Mouse (Mus musculus) embryonic facial prominence, embryonic 10.5 days (tissue): ENCODE data around the gene Syngr3. TPM values are rescaled to one million over a fixed set of nuclear protein-coding genes. Genes with fewer than 3 reads are reported as not detected.

Source experiments
- DNase-seq: peaks from one replicate; pipeline ENCODE4 v3.0.0-alpha.2; 2017; ENCODE audit warnings: low spot score
- H3K27ac ChIP-seq: fragments of 300-500 bp; sonication (generic); replicated peaks from 2 replicates; pipeline ENCODE4 v1.5.1; 2016; ENCODE audit warnings: mild to moderate bottlenecking
- H3K27me3 ChIP-seq: fragments of 300-500 bp; sonication (generic); replicated peaks from 2 replicates; pipeline ENCODE4 v1.6.1; 2016; ENCODE audit warnings: low read depth, mild to moderate bottlenecking; ENCODE audit not compliant: poor library complexity, severe bottlenecking
- H3K36me3 ChIP-seq: fragments of 300-500 bp; sonication (generic); replicated peaks from 2 replicates; pipeline ENCODE4 v1.6.1; 2016; ENCODE audit warnings: mild to moderate bottlenecking, moderate library complexity
- H3K4me1 ChIP-seq: fragments of 300-500 bp; sonication (generic); 2 replicates; pipeline ENCODE4 v1.6.1; 2016
- H3K4me3 ChIP-seq: fragments of 300-500 bp; sonication (generic); 2 replicates; pipeline ENCODE4 v1.5.1; 2016; ENCODE audit warnings: mild to moderate bottlenecking, moderate library complexity
- H3K9me3 ChIP-seq: fragments of 300-500 bp; sonication (generic); 2 replicates; pipeline ENCODE4 v1.6.1; 2016; ENCODE audit warnings: mild to moderate bottlenecking
- WGBS: fragments of 180-500 bp; shearing (Covaris S2); methylation state at CpG from one replicate; pipeline ENCODE4 v1.1.7; 2016; 5-methylcytosine and 5-hydroxymethylcytosine counted together
- polyA plus RNA-seq: library from polyadenylated mRNA; unstranded; fragments of >200 nt; fragmentation: Nextera tagmentation; extraction: Ambion mirVana; gene quantifications from 2 replicates; pipeline ENCODE4 v1.2.1, GENCODE M21; 2016

Syngr3 gene
- polyA plus RNA-seq, 1 experiment from 2014 or later: 8.1 TPM

- no peak for DNase-seq
- Histone ChIP-seq H3K4me3 (no peak overlapping the region), H3K36me3 (peaks cover 45% of the 10 kb centered on the region), H3K27me3 (no peaks in the 10 kb centered on the region), H3K27ac (no peak overlapping the region), H3K9me3 (no peaks in the 10 kb centered on the region), H3K4me1 (peaks cover 10% of the 10 kb centered on the region)
- 98% methylated on average over 15 of the region's 15 CpGs for WGBS
These were observed 26.5 kb upstream of the Syngr3 start for GRCm38 (mm10) chr17:24716166-24716682.

DNA sequence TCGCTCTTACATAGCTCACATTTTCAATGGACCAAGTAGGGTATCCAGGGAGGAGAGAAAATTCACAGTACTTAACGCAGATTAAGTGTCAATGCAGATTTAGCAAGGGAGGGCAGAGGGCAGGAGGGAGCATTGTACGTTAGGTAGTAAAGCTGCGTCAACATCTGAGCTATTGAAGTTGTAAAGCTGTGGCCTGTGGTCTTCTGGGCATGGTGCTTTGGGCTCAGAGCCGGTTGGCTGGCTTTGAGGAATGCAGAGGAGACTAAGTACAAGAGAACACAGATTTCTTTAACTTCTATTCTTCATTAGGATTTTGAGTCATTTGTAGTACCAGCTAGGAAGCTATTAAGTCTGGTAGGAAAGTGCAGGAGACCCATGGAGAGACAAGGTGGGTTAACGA, 25.8 kb upstream of the Syngr3 start:
- WGBS: 70% methylated on average over 6 of the region's 6 CpGs
- no peak overlapping the region for H3K27ac ChIP-seq
- no peaks in the 10 kb centered on the region for H3K9me3 ChIP-seq
- DNase-seq: no peak
- peaks cover 8% of the 10 kb centered on the region for H3K4me1 ChIP-seq
- H3K36me3 ChIP-seq: peaks cover 39% of the 10 kb centered on the region
- H3K27me3 ChIP-seq: no peaks in the 10 kb centered on the region
- no peak overlapping the region for H3K4me3 ChIP-seq

DNA sequence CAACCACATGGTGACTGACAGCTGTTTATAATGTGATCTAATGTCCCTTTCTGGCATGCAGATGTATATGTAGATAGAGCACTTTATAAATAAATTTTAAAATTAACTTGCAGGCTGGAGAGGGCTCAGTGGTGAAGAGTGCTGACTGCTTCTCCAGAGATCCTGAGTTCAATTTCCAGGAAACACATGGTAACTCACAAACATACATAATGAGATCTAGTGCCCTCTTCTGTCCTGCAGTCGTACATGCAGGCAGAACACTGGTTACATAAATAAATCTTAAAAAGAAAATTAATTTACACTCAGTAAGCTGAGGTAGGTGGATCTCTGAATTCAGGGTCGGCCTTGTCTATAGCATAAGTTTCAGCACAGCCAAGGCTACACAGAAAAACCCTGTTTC, 18.9 kb upstream of the Syngr3 start:
- DNase-seq: no peak
- Histone ChIP-seq H3K27ac (no peak overlapping the region), H3K27me3 (no peaks in the 10 kb centered on the region), H3K4me3 (no peak overlapping the region), H3K9me3 (no peaks in the 10 kb centered on the region), H3K36me3 (peaks cover 24% of the 10 kb centered on the region), H3K4me1 (peaks cover 16% of the 10 kb centered on the region)
- WGBS: 40% methylated on average over 2 of the region's 2 CpGs

GRCm38 (mm10) chr17:24707801-24708425, 18.2 kb upstream of the Syngr3 start:
- H3K27ac ChIP-seq: peak overlapping the region; percentile 83
- WGBS: 6% methylated on average over 24 of the region's 24 CpGs
- H3K36me3 ChIP-seq: peaks cover 30% of the 10 kb centered on the region
- H3K4me1 ChIP-seq: peaks cover 16% of the 10 kb centered on the region
- DNase-seq: no peak
- H3K4me3 ChIP-seq: peak overlapping the region; percentile 77
- H3K9me3 ChIP-seq: no peaks in the 10 kb centered on the region
- no peaks in the 10 kb centered on the region for H3K27me3 ChIP-seq

DNA sequence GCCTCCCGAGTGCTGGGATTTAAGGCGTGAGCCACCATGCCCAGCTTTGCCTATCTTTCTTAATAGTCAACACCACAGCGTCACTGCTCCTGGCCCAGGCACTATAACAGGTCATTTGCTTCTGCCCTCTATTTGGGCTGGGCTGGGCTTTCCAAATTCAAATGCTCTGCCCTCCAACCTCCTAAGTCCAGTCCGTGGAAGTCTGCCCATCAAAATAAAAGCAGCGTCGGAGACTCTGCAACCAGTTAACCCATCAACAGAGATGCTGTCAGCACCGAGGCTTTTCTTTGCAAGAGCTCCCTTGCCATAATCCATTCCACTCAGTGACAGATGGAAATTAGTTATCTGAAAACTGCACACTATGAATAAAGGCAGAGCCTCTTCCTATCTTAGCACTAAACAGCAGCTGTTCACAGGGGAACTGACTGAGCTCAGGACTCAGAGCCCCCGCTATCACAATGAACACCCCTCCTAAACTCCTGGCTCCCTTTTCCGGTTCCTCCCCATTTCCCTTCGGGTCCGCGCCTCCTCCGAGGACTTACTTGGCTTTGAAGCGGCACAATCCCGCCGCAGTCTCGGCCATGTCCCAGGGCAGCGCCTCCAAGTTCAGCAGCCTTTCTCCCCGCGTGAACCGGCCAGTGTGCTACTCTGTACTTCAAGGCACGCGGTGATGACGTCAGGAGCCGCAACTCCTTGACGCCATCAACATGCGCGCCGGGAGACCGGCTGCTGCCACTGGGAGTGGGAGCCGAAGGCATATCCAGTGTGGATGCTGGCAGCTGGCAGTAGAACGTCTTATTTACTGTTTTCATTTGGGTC, 17.4 kb upstream of the Syngr3 start, which contains the start of gene Tbl3:
Tbl3 (minus strand) TSS at position 679 of the 819 bp plus-strand sequence.
- Histone ChIP-seq H3K4me3 (peak within 1 kb of the TSS; percentile 77), H3K27me3 (no peaks in the 10 kb centered on the region), H3K9me3 (no peaks in the 10 kb centered on the region), H3K36me3 (peaks cover 38% of the 10 kb centered on the region), H3K27ac (peak within 1 kb of the TSS; percentile 83), H3K4me1 (peaks cover 16% of the 10 kb centered on the region)
- DNase-seq: peak; percentile 95
- WGBS: 4% methylated on average over 32 of the region's 32 CpGs

DNA sequence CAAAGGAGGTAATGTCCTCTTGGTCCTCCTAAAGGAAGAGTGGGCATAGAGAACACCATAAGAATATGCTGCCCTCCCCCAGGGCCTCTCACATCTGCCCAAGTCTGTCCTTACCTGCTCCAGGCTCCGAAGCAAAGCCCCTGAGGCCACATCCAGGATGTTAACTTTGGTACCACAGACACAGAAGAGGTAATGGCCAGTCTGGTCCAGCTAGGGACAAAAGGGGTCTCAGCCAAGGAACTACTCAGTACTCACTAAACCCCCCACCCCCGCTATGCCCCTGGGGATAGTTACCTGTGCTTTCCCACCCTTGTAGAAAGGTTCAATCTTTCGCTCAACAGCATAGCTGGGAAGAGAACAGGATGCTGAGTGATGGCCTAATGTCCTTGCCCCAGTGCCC, 16.1 kb upstream of the Syngr3 start:
- Histone ChIP-seq H3K27me3 (no peaks in the 10 kb centered on the region), H3K9me3 (no peaks in the 10 kb centered on the region), H3K36me3 (peaks cover 51% of the 10 kb centered on the region), H3K27ac (no peak overlapping the region), H3K4me3 (peak overlapping the region; percentile 77), H3K4me1 (peaks cover 16% of the 10 kb centered on the region)
- no peak for DNase-seq
- 91% methylated on average over 3 of the region's 3 CpGs for WGBS

DNA sequence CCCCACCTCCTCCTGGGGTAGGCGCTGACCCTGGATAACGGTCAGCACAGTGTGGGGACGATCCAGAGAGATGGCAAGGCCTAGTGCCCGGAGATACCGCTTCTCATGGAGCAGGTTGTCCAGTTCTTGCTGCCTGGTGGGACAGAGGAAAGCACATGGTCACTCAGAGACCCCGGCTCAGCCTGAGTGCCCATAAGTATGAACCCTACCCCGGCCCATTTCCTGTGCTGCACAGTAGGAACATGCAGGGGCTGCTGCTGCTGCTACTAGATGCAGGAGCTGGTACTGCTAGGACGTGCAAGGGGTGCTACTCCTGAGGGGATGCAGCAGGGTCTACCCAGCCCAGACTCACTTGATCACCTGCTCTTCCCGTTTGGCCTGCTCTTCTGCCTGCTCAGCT, 11.5 kb upstream of the Syngr3 start:
- peaks cover 30% of the 10 kb centered on the region for H3K4me1 ChIP-seq
- H3K27me3 ChIP-seq: 0 out of 2 replicates have a peak, but pooled peaks cover 5% of the 10 kb centered on the region
- H3K9me3 ChIP-seq: no peaks in the 10 kb centered on the region
- peaks cover 69% of the 10 kb centered on the region for H3K36me3 ChIP-seq
- no peak overlapping the region for H3K27ac ChIP-seq
- WGBS: 90% methylated on average over 9 of the region's 9 CpGs
- DNase-seq: no peak
- H3K4me3 ChIP-seq: no peak overlapping the region

GRCm38 (mm10) chr17:24699473-24699872, 9.7 kb upstream of the Syngr3 start:
- DNase-seq: no peak
- Histone ChIP-seq H3K36me3 (peaks cover 53% of the 10 kb centered on the region), H3K4me3 (no peak overlapping the region), H3K9me3 (no peaks in the 10 kb centered on the region), H3K27me3 (0 out of 2 replicates have a peak, but pooled peaks cover 5% of the 10 kb centered on the region), H3K4me1 (peaks cover 35% of the 10 kb centered on the region), H3K27ac (no peak overlapping the region)
- WGBS: 79% methylated on average over 2 of the region's 2 CpGs

DNA sequence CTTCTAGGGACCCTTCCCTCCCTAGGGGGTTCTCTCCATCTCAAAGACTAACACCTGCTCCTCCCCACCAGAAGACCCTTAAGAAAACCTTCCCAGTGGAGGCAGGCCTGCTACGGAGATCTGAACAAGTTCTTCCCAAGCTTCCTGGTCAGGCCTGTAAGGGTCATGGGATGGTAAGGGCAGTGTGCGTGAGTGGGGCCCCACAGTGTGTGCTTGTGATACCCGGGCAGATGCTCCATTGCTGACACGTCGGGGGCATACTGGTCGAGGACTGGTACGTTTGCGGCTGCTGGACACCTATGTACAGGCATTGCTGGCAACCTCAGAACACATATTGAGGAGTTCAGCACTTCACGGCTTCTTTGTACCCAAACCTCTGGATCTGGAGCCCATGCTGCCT, 9.0 kb upstream of the Syngr3 start:
- no peak for DNase-seq
- Histone ChIP-seq H3K27ac (no peak overlapping the region), H3K27me3 (0 out of 2 replicates have a peak, but pooled peaks cover 5% of the 10 kb centered on the region), H3K4me3 (peak overlapping the region; percentile 14; the same call in 1 of the 2 replicates), H3K4me1 (peaks cover 39% of the 10 kb centered on the region), H3K36me3 (peaks cover 51% of the 10 kb centered on the region), H3K9me3 (no peaks in the 10 kb centered on the region)
- 66% methylated on average over 9 of the region's 9 CpGs for WGBS

GRCm38 (mm10) chr17:24697985-24698384, 8.2 kb upstream of the Syngr3 start:
- no peak for DNase-seq
- H3K4me3 ChIP-seq: no peak overlapping the region
- 0 out of 2 replicates have a peak, but pooled peaks cover 5% of the 10 kb centered on the region for H3K27me3 ChIP-seq
- WGBS: 18% methylated on average over 5 of the region's 5 CpGs
- H3K27ac ChIP-seq: no peak overlapping the region
- peaks cover 50% of the 10 kb centered on the region for H3K36me3 ChIP-seq
- H3K9me3 ChIP-seq: no peaks in the 10 kb centered on the region
- peaks cover 39% of the 10 kb centered on the region for H3K4me1 ChIP-seq

DNA sequence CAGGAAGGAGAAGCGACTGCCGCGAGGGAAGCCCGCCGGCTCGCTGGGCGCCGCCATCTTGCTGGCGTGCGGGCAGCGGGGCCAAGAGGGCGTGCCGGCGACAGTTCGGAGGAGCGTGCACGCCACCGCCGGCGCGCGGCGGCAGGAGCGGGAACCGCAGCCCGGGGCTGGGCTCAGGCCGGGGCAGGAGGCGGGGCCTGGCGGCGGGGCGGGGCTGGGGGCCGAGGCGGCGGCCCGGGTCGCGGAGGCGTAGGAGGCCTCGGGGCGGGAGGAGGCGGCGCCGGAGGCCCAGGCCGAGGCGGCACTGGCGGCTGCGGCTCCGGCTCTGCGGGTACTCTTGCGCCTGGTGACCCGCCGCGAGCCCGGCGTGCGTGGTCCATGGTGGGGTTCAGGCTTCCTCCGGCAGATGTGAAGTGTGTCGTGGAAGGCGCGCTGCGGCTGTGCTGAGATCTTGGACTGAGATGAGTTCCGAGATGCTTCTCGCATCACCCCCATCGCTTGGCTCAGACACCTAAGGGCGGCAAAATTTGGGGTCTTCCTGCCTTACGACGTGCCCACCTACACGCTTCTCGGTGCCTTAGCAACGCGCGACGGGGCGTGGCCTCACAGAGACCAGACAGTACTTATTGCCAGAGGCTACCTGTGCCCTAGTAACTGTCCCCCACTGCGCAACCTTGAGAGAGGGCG, 6.4 kb upstream of the Syngr3 start, which contains the start of the genes Gfer and Noxo1:
Gfer (minus strand) TSS at position 146 of the 687 bp plus-strand sequence.
Noxo1 (plus strand) TSS at position 224 of the 687 bp plus-strand sequence.
- Histone ChIP-seq H3K9me3 (no peaks in the 10 kb centered on the region), H3K27me3 (peaks cover 9% of the 10 kb centered on the region), H3K4me3 (peak within 1 kb of the TSS; percentile 91), H3K4me1 (peaks cover 39% of the 10 kb centered on the region), H3K27ac (peak within 1 kb of the TSS; percentile 93), H3K36me3 (peaks cover 43% of the 10 kb centered on the region)
- under 1% methylated on average over 76 of the region's 76 CpGs for WGBS
- peak; percentile 94 for DNase-seq

- Histone ChIP-seq H3K36me3 (peaks cover 36% of the 10 kb centered on the region), H3K4me1 (peaks cover 39% of the 10 kb centered on the region), H3K27ac (peak overlapping the region; percentile 93), H3K4me3 (peak overlapping the region; percentile 91), H3K27me3 (peaks cover 16% of the 10 kb centered on the region), H3K9me3 (no peaks in the 10 kb centered on the region)
- no peak for DNase-seq
- 7% methylated on average over 51 of the region's 51 CpGs for WGBS
These were observed 5.7 kb upstream of the Syngr3 start for GRCm38 (mm10) chr17:24695326-24696010.
